Mouse (Mus musculus): ENCODE measurements around the gene Sipa1. TPM values are rescaled to one million over a fixed set of nuclear protein-coding genes. Genes with fewer than 3 reads are reported as not detected.

Gene Sipa1
- polyA plus RNA-seq, 1 experiment from 2014 or later, result 37.4 TPM

- no peak for DNase-seq (ENCODE audit: low spot score)
Observed at GRCm38 (mm10) chr19:5646731-5647330, 16.7 kb downstream of the Sipa1 start.

GRCm38 (mm10) chr19:5645280-5645679 is 18.2 kb downstream of the Sipa1 start:
- DNase-seq (ENCODE audit: low spot score), result no peak

GRCm38 (mm10) chr19:5641641-5642040 is 21.9 kb downstream of the Sipa1 start:
- no peak for DNase-seq (ENCODE audit: low spot score)

GRCm38 (mm10) chr19:5641021-5641420 is 22.5 kb downstream of the Sipa1 start:
- no peak for DNase-seq (ENCODE audit: low spot score)

- no peak for DNase-seq (ENCODE audit: low spot score)
Observed at GRCm38 (mm10) chr19:5640339-5640738, 23.2 kb downstream of the Sipa1 start.

- DNase-seq (ENCODE audit: low spot score), result no peak
Observed at GRCm38 (mm10) chr19:5638416-5639005, 25.0 kb downstream of the Sipa1 start.

GRCm38 (mm10) chr19:5637069-5638047 is 26.1 kb downstream of the Sipa1 start, which contains the start of gene Rela:
Rela (plus strand) TSS chr19:5637483.
- peak; percentile 87 for DNase-seq (ENCODE audit: low spot score)

- no peak for DNase-seq (ENCODE audit: low spot score)
Observed at GRCm38 (mm10) chr19:5636571-5637041, 26.9 kb downstream of the Sipa1 start.

- DNase-seq (ENCODE audit: low spot score), result no peak
Observed at GRCm38 (mm10) chr19:5636036-5636570, 27.4 kb downstream of the Sipa1 start.

- no peak for DNase-seq (ENCODE audit: low spot score)
Observed at GRCm38 (mm10) chr19:5632120-5632519, 31.4 kb downstream of the Sipa1 start.

GRCm38 (mm10) chr19:5629907-5630306 is 33.6 kb downstream of the Sipa1 start:
- DNase-seq (ENCODE audit: low spot score), result no peak

GRCm38 (mm10) chr19:5625311-5625710 is 38.2 kb downstream of the Sipa1 start:
- DNase-seq (ENCODE audit: low spot score), result no peak

GRCm38 (mm10) chr19:5621884-5622283 is 41.6 kb downstream of the Sipa1 start:
- DNase-seq (ENCODE audit: low spot score), result no peak

GRCm38 (mm10) chr19:5620007-5620406 is 43.5 kb downstream of the Sipa1 start:
- no peak for DNase-seq (ENCODE audit: low spot score)

- no peak for DNase-seq (ENCODE audit: low spot score)
Observed at GRCm38 (mm10) chr19:5614953-5615352, 48.6 kb downstream of the Sipa1 start.

- DNase-seq (ENCODE audit: low spot score), result no peak
Observed at GRCm38 (mm10) chr19:5612762-5613411, 50.6 kb downstream of the Sipa1 start.

- no peak for DNase-seq (ENCODE audit: low spot score)
Observed at GRCm38 (mm10) chr19:5611973-5612372, 51.5 kb downstream of the Sipa1 start.

- DNase-seq (ENCODE audit: low spot score), result peak; percentile 93
Observed at GRCm38 (mm10) chr19:5609547-5610404, 53.7 kb downstream of the Sipa1 start, which contains the start of gene Kat5. Kat5 (minus strand) TSS chr19:5610237.

- no peak for DNase-seq (ENCODE audit: low spot score)
Observed at GRCm38 (mm10) chr19:5609171-5609546, 54.3 kb downstream of the Sipa1 start.

- DNase-seq (ENCODE audit: low spot score), result no peak
Observed at GRCm38 (mm10) chr19:5608707-5609106, 54.8 kb downstream of the Sipa1 start.
